Mouse (Mus musculus): ENCODE data around the gene Ripk4.

The Ripk4 gene

GRCm38 (mm10) chr16:97734760-97735322, 28.7 kb downstream of the Ripk4 start:
- DNase-seq, result no peak

GRCm38 (mm10) chr16:97733599-97733998, 30.0 kb downstream of the Ripk4 start:
- no peak for DNase-seq

- no peak for DNase-seq
Observed at GRCm38 (mm10) chr16:97730321-97730720, 33.3 kb downstream of the Ripk4 start.

GRCm38 (mm10) chr16:97726436-97726835, 37.2 kb downstream of the Ripk4 start:
- DNase-seq, result no peak

- DNase-seq, result no peak
Observed at GRCm38 (mm10) chr16:97720093-97720492, 43.5 kb downstream of the Ripk4 start.

- DNase-seq, result no peak
Observed at GRCm38 (mm10) chr16:97719392-97719983, 44.1 kb downstream of the Ripk4 start.

GRCm38 (mm10) chr16:97716567-97716966, 47.0 kb downstream of the Ripk4 start:
- no peak for DNase-seq

GRCm38 (mm10) chr16:97712129-97712528, 51.5 kb downstream of the Ripk4 start:
- no peak for DNase-seq

GRCm38 (mm10) chr16:97701871-97702270, 61.7 kb downstream of the Ripk4 start:
- DNase-seq, result no peak

- peak; percentile 22 for DNase-seq
Observed at GRCm38 (mm10) chr16:97697769-97698168, 65.8 kb downstream of the Ripk4 start.

GRCm38 (mm10) chr16:97695709-97696108, 67.9 kb downstream of the Ripk4 start:
- no peak for DNase-seq
